Mouse (Mus musculus) intestine, embryonic 14.5 days (tissue): ENCODE data around the gene Foxk2. TPM values are rescaled to one million over a fixed set of nuclear protein-coding genes. Genes with fewer than 3 reads are reported as not detected.

Source experiments
- polyA plus RNA-seq: library from polyadenylated mRNA; unstranded; fragments of >200 nt; fragmentation: Nextera tagmentation; extraction: Ambion mirVana; gene quantifications from 2 replicates; pipeline ENCODE4 v1.2.1, GENCODE M21; 2014

The Foxk2 gene
- polyA plus RNA-seq, 1 experiment from 2014 or later: 10.7 TPM

Other genes with a start within 250 kb of the Foxk2 start
- gene Cd7, start 220.6 kb upstream of the Foxk2 start, polyA plus RNA-seq: 2.9 and 4.1 TPM in 2 replicates
- 1.5 and 1.8 TPM in 2 replicates for gene Sectm1b, start 196.4 kb upstream of the Foxk2 start, polyA plus RNA-seq
- gene Sectm1a, start 178.8 kb upstream of the Foxk2 start, polyA plus RNA-seq: 0.97 and 1.8 TPM in 2 replicates
- gene Tex19.2, start 141.3 kb upstream of the Foxk2 start, polyA plus RNA-seq: not detected in 2 replicates
- not detected in 2 replicates for gene Tex19.1, start 113.8 kb upstream of the Foxk2 start, polyA plus RNA-seq
- not detected in 2 replicates for gene Uts2r, start 99.7 kb upstream of the Foxk2 start, polyA plus RNA-seq
- 10.4 and 11.8 TPM in 2 replicates for gene Hexdc, start 55.6 kb upstream of the Foxk2 start, polyA plus RNA-seq
- 32.3 and 32.9 TPM in 2 replicates for gene Ogfod3, start 55.3 kb upstream of the Foxk2 start, polyA plus RNA-seq
- 38.1 and 38.2 TPM in 2 replicates for gene Cybc1, start 30.7 kb upstream of the Foxk2 start, polyA plus RNA-seq
- gene Narf, start 22.7 kb upstream of the Foxk2 start, polyA plus RNA-seq: 41.1 and 45.2 TPM in 2 replicates
- gene Wdr45b, start 94.5 kb downstream of the Foxk2 start, polyA plus RNA-seq: 101 and 105 TPM in 2 replicates
- gene Rab40b, start 128.3 kb downstream of the Foxk2 start, polyA plus RNA-seq: 5.3 and 5.4 TPM in 2 replicates
- gene Fn3krp, start 161.4 kb downstream of the Foxk2 start, polyA plus RNA-seq: 4.5 and 5.3 TPM in 2 replicates
- gene Fn3k, start 174.9 kb downstream of the Foxk2 start, polyA plus RNA-seq: 0.70 and 0.96 TPM in 2 replicates
- gene Tbcd, start 192.0 kb downstream of the Foxk2 start, polyA plus RNA-seq: 36.7 and 41.7 TPM in 2 replicates